Mouse (Mus musculus) activated CD4-positive, CD25-positive, alpha-beta regulatory T cell, adult 4 months (primary cell): ENCODE data around the gene Cdk15. TPM values are rescaled to one million over a fixed set of nuclear protein-coding genes. Genes with fewer than 3 reads are reported as not detected.

Experiments
- ATAC-seq: one replicate; pipeline ENCODE4 v1.8.0; 2017
- polyA plus RNA-seq, 2 experiments: library from polyadenylated mRNA; unstranded; fragments of 100-300 nt; shearing (Covaris generic); gene quantifications; one replicate each; pipeline ENCODE4 v1.2.1; 2017

Gene Cdk15
- polyA plus RNA-seq, 2 experiments from 2014 or later, result not detected

DNA sequence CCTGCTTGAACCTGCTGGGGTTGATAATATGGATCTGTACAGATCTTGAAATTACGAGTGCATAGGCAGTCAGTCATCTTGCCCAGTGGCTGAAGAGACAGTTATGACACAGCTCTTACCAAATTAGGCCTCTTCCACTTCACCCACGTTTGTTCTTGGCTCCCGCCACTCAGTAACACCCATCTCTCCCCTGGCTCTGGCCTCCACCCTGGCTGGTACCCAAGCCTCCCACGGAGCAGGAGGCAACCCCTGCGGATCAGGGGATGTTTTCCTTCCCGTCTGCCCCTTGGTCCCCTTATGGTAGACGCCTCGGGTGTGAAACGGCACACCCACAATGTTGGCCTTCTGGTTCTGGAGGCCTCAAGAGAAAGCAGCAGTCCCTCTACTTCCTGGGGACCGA lies 124.2 kb downstream of the Cdk15 start:
- no peak for ATAC-seq

DNA sequence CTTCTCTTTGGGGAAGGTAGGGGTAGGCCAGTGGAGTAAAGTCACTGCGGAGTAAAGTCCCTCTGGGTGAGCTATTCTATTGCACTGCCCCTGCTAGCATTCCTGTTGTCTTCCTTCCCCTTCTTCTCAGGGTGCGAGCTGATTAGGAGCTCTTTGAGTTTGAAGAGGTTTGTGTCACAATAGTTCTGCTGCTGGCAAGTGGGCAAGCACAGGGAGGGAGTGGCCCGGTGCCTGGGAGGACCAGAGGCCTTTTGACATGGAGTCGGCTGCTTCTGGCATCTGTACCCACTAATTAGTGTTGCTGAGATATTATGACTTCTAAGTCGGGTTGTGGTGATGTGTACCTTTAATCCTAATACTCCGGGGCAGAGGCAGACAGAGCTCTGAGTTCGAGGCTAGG lies 124.8 kb downstream of the Cdk15 start:
- ATAC-seq, result no peak

DNA sequence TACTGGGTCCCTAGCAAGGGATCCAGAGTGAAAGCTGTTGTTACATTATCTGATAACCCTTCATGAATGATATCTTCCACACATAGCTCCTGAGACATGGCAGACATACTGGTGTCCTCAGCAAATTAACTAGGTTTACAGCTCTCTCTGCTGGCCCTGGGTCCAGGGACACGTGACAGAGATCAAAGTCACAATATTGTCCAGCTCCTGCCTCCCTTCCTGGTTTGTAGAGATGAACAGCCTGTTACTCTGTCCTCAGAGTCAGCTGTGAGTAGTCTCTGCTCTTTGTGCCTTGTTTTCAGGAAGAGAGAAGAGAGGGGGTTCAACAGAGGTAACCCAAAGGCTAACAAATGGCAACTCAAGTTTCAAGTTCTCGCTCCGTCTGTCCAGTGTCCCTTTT lies 125.8 kb downstream of the Cdk15 start:
- no peak for ATAC-seq

DNA sequence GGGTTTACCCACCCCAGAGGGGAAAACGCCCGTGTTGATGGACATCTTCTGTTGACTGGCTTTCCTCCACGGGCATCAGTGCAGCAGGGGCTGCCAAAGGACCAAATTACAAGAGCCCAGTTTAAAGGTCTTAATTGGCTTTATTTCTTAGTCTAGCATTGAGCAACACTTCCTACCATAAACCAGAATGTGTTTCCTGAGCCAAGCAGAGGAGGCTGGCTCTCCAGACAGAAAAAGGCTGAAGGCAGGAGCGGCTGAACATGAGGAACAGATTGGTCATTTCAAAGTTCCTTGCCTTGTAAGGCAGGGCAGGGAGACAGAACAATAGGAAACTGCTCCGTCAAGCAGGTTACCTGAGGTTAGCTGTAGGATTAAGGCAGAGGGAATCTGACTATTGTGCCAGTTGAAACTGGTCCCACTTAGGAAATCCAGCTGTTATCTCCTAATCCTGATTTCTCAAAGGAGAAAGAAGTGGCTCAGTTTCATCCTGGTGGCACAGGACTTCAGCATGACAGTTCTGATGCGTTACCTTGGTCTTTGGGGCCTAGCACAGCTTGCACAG lies 126.4 kb downstream of the Cdk15 start:
- no peak for ATAC-seq

DNA sequence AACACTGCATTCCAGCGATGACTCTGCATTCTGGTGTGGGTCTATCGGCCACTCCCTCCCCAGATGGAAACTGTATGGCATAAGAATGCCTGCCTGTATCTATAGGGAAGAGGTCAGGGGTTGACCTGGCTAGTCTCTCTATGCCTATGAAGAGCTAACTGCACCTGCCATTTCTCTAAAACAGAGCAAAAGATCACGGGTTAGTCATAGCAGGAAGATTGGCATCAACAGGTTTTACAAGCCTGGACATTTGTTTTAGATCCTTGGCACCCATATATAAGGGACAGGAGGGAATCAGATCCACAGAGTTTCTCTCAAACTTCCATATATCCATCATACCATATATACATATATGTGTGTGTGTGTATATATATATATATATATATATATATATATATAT lies 127.7 kb downstream of the Cdk15 start:
- ATAC-seq, result no peak

DNA sequence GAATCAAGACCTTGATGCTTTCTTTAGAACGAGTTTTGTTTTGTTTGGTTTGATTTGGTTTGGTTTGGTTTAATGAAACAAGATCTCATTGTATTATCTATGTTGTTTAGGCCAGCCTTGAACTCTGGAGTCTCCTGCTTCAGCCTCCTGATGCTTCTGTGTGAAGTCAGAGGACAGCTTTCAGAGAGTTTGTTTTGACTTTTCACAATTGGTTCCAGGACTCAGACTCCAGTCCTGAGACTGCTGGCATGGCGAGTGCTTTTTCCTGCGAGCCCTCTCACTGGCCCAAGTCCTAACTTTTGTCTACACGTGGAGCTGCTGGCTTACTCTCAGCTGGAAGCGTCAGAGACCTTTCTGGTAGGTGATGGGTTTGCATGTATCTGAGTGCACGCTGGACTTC lies 128.9 kb downstream of the Cdk15 start:
- no peak for ATAC-seq

DNA sequence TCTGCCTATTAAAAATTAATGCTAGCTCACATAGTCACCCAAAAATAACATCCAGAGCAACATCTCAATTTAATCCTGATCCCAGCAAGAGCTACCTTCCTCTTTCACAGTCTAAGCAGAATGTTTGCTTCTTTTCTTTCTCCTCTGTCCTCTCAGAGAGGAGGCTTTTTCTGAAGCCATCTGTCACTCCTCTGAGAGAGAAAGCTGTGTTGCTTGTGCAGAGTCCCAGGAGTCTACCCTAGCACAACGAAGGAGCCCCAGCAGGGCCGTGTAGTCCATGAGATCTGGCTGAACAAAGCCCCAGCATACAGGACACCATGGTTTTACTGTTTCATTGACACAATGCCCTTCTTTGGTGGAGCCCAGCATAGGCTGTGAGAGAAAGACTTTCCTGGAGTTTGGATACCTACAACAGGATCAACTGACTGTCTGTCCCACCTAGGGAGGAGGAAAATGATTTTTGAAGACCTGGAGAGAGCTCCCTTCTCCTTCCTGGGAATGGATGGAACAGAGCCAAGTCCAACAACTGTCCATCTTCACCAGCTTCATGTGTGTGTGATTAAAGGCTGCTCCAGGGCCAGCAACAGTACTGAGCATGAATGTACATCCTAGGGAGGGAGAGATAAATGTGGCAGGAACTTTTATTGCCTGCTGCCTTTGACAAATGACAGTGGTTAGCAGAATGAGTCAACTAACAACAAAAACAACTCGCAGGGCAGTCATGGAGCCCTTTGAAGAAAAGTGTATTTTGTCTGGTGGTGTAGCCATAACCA lies 131.0 kb downstream of the Cdk15 start:
- no peak for ATAC-seq

DNA sequence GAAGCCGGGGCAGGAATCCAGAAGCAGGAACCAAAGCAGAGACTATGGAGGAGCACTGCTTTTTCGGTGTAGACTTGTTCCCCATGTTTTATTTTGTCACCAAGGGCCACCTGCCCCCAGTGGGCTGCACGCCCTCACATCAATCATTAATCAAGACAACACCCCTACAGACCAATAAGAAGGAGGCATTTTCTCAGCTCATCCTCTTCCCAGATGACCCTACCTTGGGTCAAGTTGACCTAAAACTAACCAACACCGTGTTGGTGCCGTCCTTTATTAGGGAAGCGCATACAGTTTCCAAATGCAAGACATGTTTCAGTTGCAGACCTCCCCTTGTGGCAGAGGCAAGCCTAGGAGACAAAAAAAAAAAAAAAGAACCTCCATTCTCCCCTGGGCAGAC lies 132.5 kb downstream of the Cdk15 start:
- no peak for ATAC-seq

DNA sequence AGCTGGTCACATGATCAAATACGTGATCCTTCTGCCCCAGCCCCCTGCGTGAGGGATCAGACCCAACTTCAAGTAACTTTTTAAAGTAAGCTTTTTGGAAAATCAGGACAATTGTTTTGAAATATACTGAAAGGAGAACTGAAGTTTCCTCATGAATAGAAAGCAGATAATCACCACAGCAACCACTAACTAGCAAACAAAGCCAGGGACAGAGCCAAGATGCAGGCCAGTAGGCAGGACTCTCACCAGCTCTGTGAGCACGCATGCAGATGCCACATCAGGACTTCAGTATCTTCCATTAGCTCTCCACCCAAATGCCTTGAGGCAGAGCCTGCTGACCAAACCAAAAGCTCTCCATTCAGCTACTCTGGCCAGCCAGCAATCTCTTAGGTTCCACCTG lies 135.0 kb downstream of the Cdk15 start:
- no peak for ATAC-seq

DNA sequence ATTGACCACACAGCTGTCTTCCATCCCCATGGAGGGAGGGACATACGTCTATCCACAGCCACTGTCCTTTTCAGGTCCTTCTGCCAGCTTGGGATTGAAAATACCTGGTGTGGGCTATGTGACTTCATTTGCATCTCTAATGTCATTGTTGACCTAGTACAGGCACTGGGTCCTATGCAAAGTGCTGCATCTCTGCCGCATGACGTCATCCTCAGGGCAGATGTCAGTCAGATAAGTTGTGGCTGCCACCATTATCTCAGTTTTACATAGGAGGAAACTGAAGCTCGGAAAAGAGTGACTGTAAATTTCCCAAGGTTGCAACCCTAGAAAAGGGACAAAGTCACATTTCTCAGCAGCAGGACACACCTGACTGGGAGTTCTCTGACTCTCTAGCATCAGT lies 137.4 kb downstream of the Cdk15 start:
- ATAC-seq, result no peak

DNA sequence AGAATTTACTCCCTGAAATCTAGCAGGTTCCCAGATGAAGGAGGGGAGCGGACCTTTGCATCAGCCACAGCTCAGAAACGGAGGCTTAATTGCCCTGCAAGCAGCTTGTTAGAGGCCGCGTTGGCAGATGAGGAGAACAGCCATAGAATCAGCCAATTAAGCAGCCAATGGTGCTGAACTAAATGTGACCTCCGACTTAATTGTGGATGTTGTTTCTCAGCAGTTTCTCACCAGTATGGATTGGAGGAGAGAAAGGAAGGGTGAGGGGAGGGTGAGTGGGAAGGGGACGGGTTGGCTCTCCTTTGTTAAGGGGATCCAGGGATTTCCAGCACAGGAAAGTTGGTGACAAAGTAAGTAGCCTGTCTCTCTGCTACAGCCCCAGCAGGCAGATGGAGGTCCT lies 137.9 kb downstream of the Cdk15 start:
- no peak for ATAC-seq

DNA sequence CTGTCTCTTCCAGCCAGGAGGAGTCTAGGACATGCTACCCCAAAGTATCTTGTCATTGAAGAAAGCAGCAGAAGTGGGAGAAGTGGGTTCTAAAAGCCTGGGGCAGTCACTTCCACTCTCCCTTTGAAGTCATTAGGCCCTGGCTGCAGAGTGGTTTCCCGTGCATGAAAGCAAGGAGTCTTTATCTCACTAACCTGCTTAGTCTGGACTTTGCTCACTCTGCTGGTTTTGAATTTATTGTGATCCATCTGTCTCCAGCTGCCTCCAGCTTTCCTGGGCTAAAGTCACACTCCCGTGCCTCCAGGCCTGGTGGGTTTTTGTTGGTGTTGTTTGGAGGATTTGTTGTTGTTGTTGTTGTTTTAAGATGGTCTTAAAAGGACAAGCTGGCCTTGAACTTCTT lies 139.3 kb downstream of the Cdk15 start:
- no peak for ATAC-seq

DNA sequence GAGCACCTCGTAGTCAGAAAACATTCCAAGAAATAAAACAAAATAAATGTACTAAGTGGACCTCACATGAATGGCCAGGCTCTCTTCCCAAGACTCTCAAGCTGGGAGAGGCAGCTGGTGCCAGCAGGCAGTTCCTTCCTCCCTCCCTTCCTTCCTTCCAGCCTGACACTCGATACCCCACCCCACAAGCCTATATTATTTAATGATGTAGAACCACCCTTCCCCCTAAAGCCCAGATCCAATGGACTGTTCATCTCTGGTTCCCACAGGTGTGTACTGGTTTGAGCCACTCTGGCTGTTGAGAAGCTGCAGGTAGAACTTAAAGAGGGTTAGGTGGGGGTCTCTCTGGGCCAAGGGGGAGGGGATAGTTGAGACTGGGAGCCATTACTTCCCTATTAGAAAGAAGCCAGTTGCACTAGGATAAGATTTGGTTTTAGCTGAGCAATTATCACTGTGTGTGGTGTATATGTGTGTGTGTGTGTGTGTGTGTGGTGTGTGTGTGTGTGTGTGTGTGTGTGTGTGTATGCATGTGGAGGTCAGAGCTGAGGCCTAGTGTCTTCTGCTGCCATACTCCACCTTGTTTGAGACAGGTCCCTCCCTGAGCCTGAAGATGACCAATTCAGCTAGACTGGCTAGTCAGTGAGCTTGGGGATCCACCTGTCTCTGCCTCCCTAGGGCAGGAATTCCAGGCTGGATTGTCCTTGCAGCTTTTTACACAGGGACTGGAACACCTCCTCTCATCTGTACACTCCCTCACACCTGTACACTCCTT lies 143.0 kb downstream of the Cdk15 start:
- ATAC-seq, result no peak

DNA sequence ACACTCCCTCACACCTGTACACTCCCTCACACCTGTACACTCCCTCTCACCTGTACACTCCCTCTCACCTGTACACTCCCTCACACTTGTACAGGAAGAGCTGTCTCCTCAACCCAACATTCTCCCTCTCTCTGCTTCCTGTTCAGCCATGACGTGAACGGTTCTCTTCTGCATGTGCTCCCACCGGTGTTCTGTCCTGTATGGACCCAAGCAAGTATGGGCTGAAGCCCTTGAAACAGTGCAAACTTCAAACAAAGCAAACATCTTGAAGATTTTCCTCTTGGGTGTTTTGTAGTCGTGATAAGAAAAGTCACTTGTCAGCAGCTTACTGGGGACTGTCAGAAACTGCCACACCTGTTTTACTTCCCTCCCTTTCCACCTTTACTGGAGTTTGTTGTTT lies 144.5 kb downstream of the Cdk15 start:
- no peak for ATAC-seq

Other genes starting within 250 kb of the Cdk15 start
- under 1 TPM in 1 of 2 experiments, not detected in 1; 0.20 TPM for gene C2cd6, start 162.0 kb upstream of the Cdk15 start, polyA plus RNA-seq
- 10 to 100 TPM; 17.1 to 21.3 TPM for gene Tmem237, start 136.5 kb upstream of the Cdk15 start, polyA plus RNA-seq
- gene Mpp4, start 93.5 kb upstream of the Cdk15 start, polyA plus RNA-seq, result under 1 TPM in 1 of 2 experiments, not detected in 1; 0.19 TPM
- 1 to 10 TPM; 4.6 to 5.4 TPM for gene Als2, start 19.7 kb upstream of the Cdk15 start, polyA plus RNA-seq
- not detected for gene Fzd7, start 225.5 kb downstream of the Cdk15 start, polyA plus RNA-seq